Mouse (Mus musculus) liver, adult 2 months (tissue): ENCODE data around the gene Fis1.

ENCODE experiments used
- CTCF ChIP-seq: fragments of 200-500 bp; IDR thresholded peaks from 2 replicates; pipeline ENCODE4 v1.5.1; 2011; ENCODE audit warnings: low read depth, low read length, control low read depth
- POLR2A ChIP-seq: fragments of 200-500 bp; IDR thresholded peaks from 2 replicates; pipeline ENCODE4 v1.6.1; 2011; ENCODE audit warnings: low read length, control low read depth; ENCODE audit not compliant: insufficient read depth; ENCODE audit errors: extremely low read depth

GRCm38 (mm10) chr5:136923751-136924478, 29.2 kb upstream of the Fis1 start:
- TF ChIP-seq CTCF (no peak), POLR2A (no peak)
